Mouse (Mus musculus): ENCODE measurements around the gene Gm21876.
"Not testable (repeated sequence)": the region's sequence is repeated elsewhere in the genome, so short reads cannot be mapped to it uniquely, and the experiment has no call there.

Gene Gm21876

GRCm38 (mm10) chrX:21175553-21175952 is at the start of gene Gm21876:
Gm21876 (minus strand) TSS chrX:21175653.
- DNase-seq = no peak

GRCm38 (mm10) chrX:21220422-21220821 is 45.0 kb upstream of the Gm21876 start:
- no peak for DNase-seq

- not testable (repeated sequence) for DNase-seq
These were observed 28.8 kb downstream of the Gm21876 start for GRCm38 (mm10) chrX:21146675-21147074.
